Mouse (Mus musculus): ENCODE measurements around the gene Csrp1.

The Csrp1 gene

DNA sequence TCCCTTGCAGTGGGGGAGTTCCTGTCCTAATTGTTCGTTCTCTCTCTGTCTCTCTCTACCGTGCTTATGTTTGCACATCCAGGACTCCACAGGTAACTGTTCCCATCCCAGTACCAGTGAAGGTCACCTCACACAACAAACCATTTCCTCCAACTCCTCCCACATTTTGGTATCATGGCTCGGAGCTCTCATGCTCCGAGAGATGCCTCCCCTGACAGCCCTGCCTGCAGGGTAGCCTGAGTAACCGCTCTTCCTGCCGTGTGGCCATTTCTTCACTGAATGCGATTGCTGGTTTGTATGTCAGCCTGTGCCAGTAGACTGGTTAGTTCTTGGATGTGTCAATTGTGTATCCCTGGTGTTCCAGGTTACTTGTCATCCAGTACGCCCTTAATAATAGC, 51.7 kb downstream of the Csrp1 start:
- DNase-seq (ENCODE audit: low spot score) = no peak

DNA sequence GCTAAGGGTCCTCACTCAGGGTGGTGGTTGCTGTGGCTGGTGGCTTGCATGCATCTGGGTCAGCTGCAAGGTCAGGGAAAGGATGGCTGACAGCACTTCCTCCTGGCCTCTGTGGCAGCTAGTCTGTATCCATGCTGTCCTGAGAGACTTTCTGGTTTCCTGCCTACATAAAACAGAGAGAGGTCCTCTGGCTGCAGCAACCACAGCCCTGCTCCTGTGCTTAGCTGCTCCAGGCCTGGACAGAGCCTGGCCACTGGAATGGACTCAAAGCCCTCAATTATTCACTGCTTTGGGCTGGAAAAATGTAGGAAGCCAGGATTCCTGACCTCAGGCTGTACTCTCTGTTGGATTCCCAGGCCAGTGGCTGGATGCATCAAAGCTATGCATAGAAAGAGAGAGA, 56.7 kb downstream of the Csrp1 start:
- DNase-seq (ENCODE audit: low spot score) = no peak

DNA sequence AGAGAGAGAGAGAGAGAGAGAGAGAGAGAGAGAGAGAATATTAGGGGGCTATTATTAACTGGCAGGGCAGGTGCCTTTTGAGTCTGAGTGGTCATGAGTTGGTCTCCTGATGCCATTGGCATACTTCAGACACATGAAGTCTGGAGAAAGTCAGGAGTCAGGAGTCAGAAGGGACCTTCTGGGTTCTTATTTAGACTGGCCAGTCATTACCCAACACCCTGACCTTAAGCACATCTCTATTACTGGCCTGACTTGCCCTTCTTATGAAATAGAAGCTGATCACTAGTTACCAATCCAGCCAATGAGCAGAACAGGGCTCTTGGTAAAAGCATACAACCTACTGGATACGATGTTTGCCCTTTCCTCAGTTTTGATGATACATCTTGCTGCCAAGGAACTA, 57.2 kb downstream of the Csrp1 start:
- no peak for DNase-seq (ENCODE audit: low spot score)

DNA sequence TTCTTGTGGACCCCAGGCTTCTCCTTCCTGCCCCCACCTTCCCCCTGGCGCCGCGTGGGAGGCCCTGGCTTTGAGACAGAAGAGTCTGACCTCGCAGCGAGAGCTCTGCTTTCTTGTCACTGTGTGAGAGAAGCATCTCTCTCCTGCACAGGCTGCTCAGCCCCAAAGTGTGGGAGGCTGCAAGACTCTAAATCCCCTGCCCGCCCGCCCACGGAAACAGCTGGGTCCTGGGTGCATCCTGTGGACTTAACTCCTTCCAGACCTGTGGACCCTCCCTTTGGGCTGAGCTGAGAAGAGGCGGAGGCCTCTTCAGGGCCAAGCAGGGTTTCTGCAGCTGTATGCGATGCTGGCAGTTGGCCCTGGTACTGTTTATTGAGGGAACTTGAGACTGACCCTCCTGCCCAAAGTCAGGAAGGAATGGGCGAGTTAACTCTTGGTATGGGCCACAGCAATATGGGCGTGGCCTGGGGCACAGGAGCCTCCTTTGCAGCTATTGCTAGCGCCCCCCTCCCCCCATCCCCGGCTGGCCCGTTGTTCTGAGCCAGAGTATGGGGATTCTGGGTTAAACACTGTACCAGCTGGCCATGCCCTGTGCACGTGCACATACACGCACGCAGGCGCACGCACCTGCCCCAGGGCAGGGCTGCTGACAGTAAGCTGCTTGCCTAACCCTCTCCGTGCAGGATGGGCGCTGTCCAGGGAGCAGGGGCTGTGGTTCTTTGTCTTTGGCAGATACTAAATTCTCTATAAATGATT, 59.1 kb downstream of the Csrp1 start, which contains the start of gene Tnni1:
TSS of gene Tnni1 (plus strand) at position 655 of the 756 bp plus-strand sequence.
- no peak for DNase-seq (ENCODE audit: low spot score)

GRCm38 (mm10) chr1:135780649-135781048, 60.8 kb downstream of the Csrp1 start:
- DNase-seq (ENCODE audit: low spot score) = no peak

DNA sequence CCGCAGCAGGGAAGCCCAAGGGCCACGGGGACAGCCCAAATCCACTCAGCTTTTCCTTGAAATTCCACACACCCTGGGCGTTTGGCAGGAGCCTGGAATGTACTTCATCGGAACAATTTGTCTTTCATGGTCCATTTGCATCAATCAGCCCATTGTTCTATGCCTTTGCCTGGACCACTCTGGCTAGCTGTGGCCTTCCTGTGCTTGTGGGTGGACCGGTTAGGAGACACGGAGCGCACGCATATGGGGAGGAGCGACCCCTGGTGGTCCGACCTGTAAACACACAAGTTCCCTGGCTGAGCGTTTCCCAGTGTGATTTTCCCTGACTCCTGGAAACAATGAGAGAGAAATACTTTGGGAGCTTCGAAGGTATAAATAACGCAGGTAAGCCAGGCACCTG, 61.4 kb downstream of the Csrp1 start:
- peak; percentile 86 for DNase-seq (ENCODE audit: low spot score)

- no peak for DNase-seq (ENCODE audit: low spot score)
These were observed 63.0 kb downstream of the Csrp1 start for GRCm38 (mm10) chr1:135782816-135783215.

GRCm38 (mm10) chr1:135787799-135788198, 67.9 kb downstream of the Csrp1 start:
- peak; percentile 91 for DNase-seq (ENCODE audit: low spot score)

GRCm38 (mm10) chr1:135788708-135789107, 68.8 kb downstream of the Csrp1 start:
- no peak for DNase-seq (ENCODE audit: low spot score)

DNA sequence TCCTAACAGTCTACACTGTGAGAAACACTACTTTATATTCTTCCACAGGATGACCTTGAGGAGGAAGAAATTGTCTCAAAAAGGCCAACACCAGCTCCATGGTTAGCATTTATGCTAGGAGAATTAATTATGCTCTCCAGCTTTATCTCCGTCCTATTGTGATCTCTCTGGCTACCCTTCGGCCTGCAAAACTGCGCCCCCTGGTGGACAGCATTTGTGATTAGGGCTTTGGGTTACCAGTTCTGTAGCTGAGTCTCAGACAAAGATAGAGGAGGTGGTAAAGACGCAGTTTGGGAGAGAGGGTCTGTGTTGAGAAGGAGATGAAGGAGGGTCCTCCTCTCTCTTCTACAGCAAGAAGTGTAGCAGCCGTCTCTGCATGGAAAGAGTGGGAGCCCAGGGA, 70.0 kb downstream of the Csrp1 start:
- DNase-seq (ENCODE audit: low spot score) = peak; percentile 83

DNA sequence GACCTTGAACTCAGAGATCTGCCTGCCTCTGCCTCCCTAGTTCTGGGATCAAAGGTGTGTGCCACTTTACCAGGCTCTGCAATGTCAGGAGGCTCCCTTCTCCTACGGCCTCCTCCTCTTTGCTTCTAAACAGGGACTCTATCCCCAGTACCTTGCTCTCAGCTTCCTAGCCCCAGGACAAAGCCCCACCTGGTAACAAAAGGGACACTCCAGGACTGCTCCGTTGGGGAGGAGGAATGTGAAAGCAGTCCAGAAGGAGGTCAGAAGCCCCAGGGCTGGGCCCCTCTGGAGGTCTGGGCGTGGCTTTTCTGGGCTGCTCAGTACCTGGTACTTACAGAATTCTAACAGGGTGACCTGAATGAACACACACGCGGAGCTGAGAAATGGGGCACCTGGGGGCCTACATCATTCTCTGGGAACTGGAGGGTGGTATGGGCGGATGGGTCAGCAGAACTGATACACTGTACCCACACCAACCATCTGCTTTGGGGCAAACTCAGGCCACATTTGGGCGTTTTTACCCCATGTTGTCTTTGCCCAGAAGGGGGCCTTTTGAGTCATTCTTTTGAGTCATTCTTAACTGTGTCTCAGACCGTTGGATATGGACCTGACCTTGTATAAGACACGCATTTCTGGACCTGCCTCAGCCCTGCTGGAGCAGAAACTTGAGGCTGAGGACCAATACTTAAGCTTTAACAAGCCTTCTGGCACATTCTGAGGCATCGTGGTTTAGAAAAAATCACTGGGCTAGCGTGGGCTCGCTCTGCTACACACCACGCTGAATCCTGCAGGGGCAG, 72.5 kb downstream of the Csrp1 start:
- DNase-seq (ENCODE audit: low spot score) = no peak

GRCm38 (mm10) chr1:135793370-135794215, 73.7 kb downstream of the Csrp1 start:
- DNase-seq (ENCODE audit: low spot score) = peak; percentile 47

- DNase-seq (ENCODE audit: low spot score) = peak; percentile 56
These were observed 74.6 kb downstream of the Csrp1 start for GRCm38 (mm10) chr1:135794216-135795134.

- DNase-seq (ENCODE audit: low spot score) = no peak
These were observed 78.6 kb downstream of the Csrp1 start for GRCm38 (mm10) chr1:135798492-135798891.

- no peak for DNase-seq (ENCODE audit: low spot score)
These were observed 79.3 kb downstream of the Csrp1 start for GRCm38 (mm10) chr1:135799109-135799627.

- DNase-seq (ENCODE audit: low spot score) = no peak
These were observed 80.5 kb downstream of the Csrp1 start for GRCm38 (mm10) chr1:135800192-135800950.

Data from retina, embryonic 14.5 days (tissue).